Mouse (Mus musculus): ENCODE data around the gene Arfrp1. TPM values are rescaled to one million over a fixed set of nuclear protein-coding genes. Genes with fewer than 3 reads are reported as not detected.

The Arfrp1 gene
- polyA plus RNA-seq, 1 experiment from 2014 or later: 82.6 TPM

DNA sequence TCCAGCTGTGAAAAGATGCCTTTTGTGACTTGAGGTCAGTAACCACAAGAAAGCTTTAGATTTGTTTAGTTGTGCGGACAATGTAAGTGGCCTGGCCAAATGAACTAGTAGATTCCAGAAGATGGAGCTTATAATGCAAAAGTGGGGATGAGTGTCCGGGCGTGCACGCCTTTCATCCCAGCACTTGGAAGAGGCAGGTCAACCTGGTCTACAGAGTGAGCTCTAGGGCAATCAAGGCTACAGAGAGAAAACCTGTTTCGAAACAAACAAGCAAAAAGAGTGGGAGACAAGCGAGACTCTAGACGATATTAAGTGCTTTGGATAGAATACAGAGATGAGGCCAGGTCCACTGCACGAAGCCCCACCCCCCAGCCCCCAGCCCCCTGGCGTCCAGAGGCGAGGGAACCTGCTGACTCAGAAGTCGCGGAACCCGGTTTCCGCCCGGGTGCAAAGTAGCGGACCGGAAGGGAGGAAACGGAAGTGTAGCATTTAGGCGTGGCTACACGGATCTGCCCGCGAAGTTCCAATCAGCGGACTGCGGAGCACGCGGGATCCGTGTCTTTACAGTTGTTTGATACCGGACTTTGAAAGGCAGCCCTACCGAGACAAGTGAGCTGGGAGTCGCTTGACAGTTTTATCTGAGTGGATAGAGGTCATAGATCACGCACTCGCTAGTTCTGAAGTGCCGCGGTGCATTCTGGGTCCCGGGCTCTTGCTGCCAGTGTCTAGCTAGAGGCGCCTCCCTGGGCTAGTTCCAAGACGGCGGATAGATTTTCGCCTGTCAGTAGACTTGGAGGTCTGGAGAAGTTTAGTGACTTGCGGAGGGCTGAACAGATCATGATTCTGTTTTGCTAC, 45.7 kb downstream of the Arfrp1 start, which contains the start of gene Rtel1:
Gene Rtel1, plus strand, starts transcription at position 492 of the 855 bp plus-strand sequence.
- ATAC-seq (ENCODE audit: low read depth): peak; percentile 91
- 7% methylated on average over 40 of the region's 40 CpGs for WGBS

DNA sequence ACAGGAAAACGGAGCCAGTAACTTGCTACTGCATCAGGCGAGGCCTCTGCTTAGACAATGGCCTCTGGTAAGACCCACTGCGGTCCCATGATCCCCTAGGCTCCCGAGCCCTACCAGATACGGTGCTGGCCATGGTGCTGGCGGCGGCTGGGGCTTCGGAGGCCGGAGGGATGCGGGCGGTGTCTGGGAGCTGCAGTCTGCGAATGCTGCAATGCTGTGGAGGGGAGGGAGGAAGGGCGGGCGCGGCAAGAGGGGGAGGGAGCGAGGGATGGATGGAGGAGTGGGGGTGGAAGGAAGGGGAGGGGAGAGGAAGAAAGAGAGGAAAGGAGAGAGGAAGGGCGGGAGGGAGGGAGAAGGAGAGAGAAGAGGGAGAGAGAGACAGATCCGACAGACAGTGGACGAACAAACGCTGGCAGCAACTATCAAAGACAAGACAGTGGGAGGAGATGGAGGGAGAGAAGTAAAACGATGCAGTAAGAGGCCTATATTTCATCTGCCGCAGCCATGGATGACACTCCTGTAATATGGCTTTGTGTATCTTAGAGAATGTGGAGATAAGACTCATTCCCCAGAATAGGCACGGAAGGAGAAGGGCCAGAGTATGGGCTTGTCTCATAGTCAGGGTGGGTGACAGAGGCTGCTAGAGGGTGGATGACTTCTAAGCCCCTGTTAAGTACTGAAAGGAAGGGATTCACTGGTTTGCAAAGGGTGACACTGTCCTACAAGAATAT, 51.0 kb downstream of the Arfrp1 start, which contains the start of gene Stmn3:
Gene Stmn3, minus strand, starts transcription at position 421 of the 731 bp plus-strand sequence.
- Histone ChIP-seq H3K9me3 (no peaks in the 10 kb centered on the region), H3K36me3 (0 out of 2 replicates have a peak, but pooled peaks cover 1% of the 10 kb centered on the region), H3K27me3 (0 out of 2 replicates have a peak, but pooled peaks cover 11% of the 10 kb centered on the region), H3K9ac (peak within 1 kb of the TSS; percentile 94), H3K4me3 (peak within 1 kb of the TSS; percentile 71), H3K27ac (replicated peaks) (peak within 1 kb of the TSS; percentile 96), H3K4me1 (replicated peaks) (peaks cover 34% of the 10 kb centered on the region), H3K4me2 (peak within 1 kb of the TSS; percentile 80)
- ATAC-seq (ENCODE audit: low read depth): peak; percentile 93
- WGBS: 2% methylated on average over 19 of the region's 23 CpGs

More for the DNA sequence above, 45.7 kb downstream of the Arfrp1 start, which contains the start of gene Rtel1:
- H3K9ac ChIP-seq: peak within 1 kb of the TSS; percentile 67
- peak within 1 kb of the TSS; percentile 66 for H3K4me3 ChIP-seq
- H3K9me3 ChIP-seq: no peaks in the 10 kb centered on the region
- peaks cover 26% of the 10 kb centered on the region for H3K36me3 ChIP-seq
- peak within 1 kb of the TSS; percentile 75 for H3K27ac ChIP-seq (replicated peaks)
- H3K4me2 ChIP-seq: peak within 1 kb of the TSS; percentile 75
- 0 out of 2 replicates have a peak, but pooled peaks cover 11% of the 10 kb centered on the region for H3K27me3 ChIP-seq
- H3K4me1 ChIP-seq (replicated peaks): peaks cover 21% of the 10 kb centered on the region

DNA sequence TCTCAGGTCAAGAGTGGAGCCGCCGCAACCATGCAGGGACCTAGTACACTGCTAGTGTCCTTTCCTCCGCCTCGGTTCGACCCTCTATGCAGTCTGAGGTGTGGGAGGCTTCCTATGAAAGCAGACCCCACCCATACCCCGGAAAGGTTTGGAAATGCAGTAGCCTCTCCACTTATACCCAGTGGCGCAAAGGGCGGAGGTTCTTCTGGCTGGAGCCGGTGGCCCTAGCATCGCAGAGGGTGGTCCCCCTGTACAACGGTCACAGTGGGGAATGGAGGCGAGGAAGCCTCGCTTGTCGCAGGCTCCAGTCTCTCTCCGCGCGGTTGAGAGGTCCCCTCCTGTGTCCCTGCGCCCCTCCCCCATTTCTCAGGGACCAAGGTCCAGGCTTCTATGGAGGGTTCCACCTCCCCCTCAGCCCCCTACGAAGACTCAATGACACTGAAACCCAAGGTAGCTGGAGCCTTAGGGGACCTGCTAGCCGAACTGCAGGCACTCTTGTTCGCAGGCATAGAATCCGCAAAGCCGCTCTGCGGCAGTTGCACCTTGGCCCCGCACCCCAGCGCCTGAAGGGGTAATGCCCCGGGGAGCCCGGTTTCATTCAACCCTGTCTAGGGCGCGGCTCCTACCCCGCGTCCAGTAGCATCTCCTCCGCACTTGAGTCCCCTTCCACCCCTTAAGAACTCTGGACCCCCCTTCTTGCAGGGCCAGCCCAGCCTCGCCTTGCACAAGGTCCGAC, 51.7 kb downstream of the Arfrp1 start:
- peak overlapping the region; percentile 94 for H3K9ac ChIP-seq

DNA sequence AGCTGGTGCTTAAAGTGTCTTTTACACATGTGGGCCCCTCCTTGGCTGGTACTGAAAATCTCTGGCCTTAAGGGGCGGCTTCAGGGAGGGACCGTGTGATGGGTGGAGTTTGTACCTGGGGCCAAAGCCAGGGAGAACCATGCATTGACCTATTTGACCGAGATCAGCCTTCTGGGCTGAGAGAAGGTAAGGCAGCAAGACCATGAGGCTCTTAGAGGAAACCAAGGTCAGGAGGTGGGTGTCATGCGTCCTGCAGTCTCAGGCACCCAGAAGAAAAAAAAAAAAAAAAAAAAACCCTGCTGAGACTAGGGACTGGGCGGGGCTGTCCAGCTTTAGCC, 52.2 kb downstream of the Arfrp1 start:
- H3K9me3 ChIP-seq: no peaks in the 10 kb centered on the region
- peaks cover 14% of the 10 kb centered on the region for H3K36me3 ChIP-seq
- 0 out of 2 replicates have a peak, but pooled peaks cover 17% of the 10 kb centered on the region for H3K27me3 ChIP-seq
- peak overlapping the region; percentile 96 for H3K27ac ChIP-seq (replicated peaks)
- H3K4me3 ChIP-seq: peak overlapping the region; percentile 71
- ATAC-seq (ENCODE audit: low read depth): no peak
- WGBS: 19% methylated on average over 5 of the region's 5 CpGs
- H3K4me1 ChIP-seq (replicated peaks): peaks cover 30% of the 10 kb centered on the region
- H3K9ac ChIP-seq: peak overlapping the region; percentile 94
- peak overlapping the region; percentile 80 for H3K4me2 ChIP-seq

More for the DNA sequence above, 51.7 kb downstream of the Arfrp1 start:
- Histone ChIP-seq H3K27ac (replicated peaks) (peak overlapping the region; percentile 96), H3K27me3 (0 out of 2 replicates have a peak, but pooled peaks cover 12% of the 10 kb centered on the region), H3K4me1 (replicated peaks) (peaks cover 30% of the 10 kb centered on the region), H3K4me2 (peak overlapping the region; percentile 80), H3K36me3 (peaks cover 8% of the 10 kb centered on the region), H3K4me3 (peak overlapping the region; percentile 71), H3K9me3 (no peaks in the 10 kb centered on the region)
- ATAC-seq (ENCODE audit: low read depth): peak; percentile 70
- WGBS: under 1% methylated on average over 35 of the region's 35 CpGs

DNA sequence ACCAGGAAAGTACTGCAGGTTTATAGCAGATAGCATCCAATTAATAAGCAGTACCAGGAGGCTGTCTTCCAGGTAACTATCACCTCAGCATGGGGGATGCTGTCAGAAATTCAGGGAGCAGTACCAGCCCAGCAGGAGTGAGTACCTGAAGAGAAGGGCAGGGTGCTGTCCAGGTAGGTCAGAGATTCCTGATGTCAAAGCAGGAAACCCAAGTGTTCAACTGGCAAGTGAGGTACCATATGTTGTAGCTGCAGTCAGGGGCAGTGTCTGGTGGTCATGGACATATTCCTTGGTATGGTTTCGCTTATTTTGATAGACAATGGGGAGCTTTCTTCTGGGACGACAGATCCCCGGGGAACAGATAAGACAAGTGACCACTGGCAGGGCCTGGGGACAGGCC, 52.8 kb downstream of the Arfrp1 start:
- Histone ChIP-seq H3K4me2 (peak overlapping the region; percentile 80), H3K4me3 (peak overlapping the region; percentile 71), H3K4me1 (replicated peaks) (peaks cover 32% of the 10 kb centered on the region), H3K36me3 (peaks cover 19% of the 10 kb centered on the region), H3K9me3 (no peaks in the 10 kb centered on the region), H3K9ac (peak overlapping the region; percentile 94), H3K27ac (replicated peaks) (peak overlapping the region; percentile 96; the same call in 1 of the 2 replicates), H3K27me3 (0 out of 2 replicates have a peak, but pooled peaks cover 17% of the 10 kb centered on the region)
- WGBS: 63% methylated on average over 3 of the region's 3 CpGs
- ATAC-seq (ENCODE audit: low read depth): no peak

Other genes with a start within 250 kb of the Arfrp1 start
- gene Kcnq2, start 230.1 kb downstream of the Arfrp1 start, polyA plus RNA-seq (2015; fragmentation: Nextera tagmentation; extraction: Ambion mirVana): 43.9 TPM in 2 replicates
- 7.7 and 8.9 TPM in 2 replicates for gene Eef1a2, start 208.4 kb downstream of the Arfrp1 start, polyA plus RNA-seq (2015; fragmentation: Nextera tagmentation; extraction: Ambion mirVana)
- 331 and 431 TPM in 2 replicates for gene Ppdpf, start 178.2 kb downstream of the Arfrp1 start, polyA plus RNA-seq (2015; fragmentation: Nextera tagmentation; extraction: Ambion mirVana)
- not detected in 2 replicates for gene Ptk6, start 162.6 kb downstream of the Arfrp1 start, polyA plus RNA-seq (2015; fragmentation: Nextera tagmentation; extraction: Ambion mirVana)
- 0.14 and 0.22 TPM in 2 replicates for gene Srms, start 152.2 kb downstream of the Arfrp1 start, polyA plus RNA-seq (2015; fragmentation: Nextera tagmentation; extraction: Ambion mirVana)
- gene Fndc11, start 145.4 kb downstream of the Arfrp1 start, polyA plus RNA-seq (2015; fragmentation: Nextera tagmentation; extraction: Ambion mirVana): not detected in 2 replicates
- 0.22 and 0.32 TPM in 2 replicates for gene Helz2, start 123.4 kb downstream of the Arfrp1 start, polyA plus RNA-seq (2015; fragmentation: Nextera tagmentation; extraction: Ambion mirVana)
- gene Gmeb2, start 77.4 kb downstream of the Arfrp1 start, polyA plus RNA-seq (2015; fragmentation: Nextera tagmentation; extraction: Ambion mirVana): 15.1 and 15.4 TPM in 2 replicates
- gene Stmn3, start 50.9 kb downstream of the Arfrp1 start, polyA plus RNA-seq (2015; fragmentation: Nextera tagmentation; extraction: Ambion mirVana): 1,090 and 1,260 TPM in 2 replicates
- gene Rtel1, start 45.7 kb downstream of the Arfrp1 start, polyA plus RNA-seq (2015; fragmentation: Nextera tagmentation; extraction: Ambion mirVana): 28.8 and 30.1 TPM in 2 replicates
- gene Zgpat, start 476 bp downstream of the Arfrp1 start, polyA plus RNA-seq (2015; fragmentation: Nextera tagmentation; extraction: Ambion mirVana): 61.4 and 67.4 TPM in 2 replicates
- 41.3 and 41.4 TPM in 2 replicates for gene Lime1, start 14.7 kb upstream of the Arfrp1 start, polyA plus RNA-seq (2015; fragmentation: Nextera tagmentation; extraction: Ambion mirVana)
- 21.1 and 22.0 TPM in 2 replicates for gene Zbtb46, start 94.0 kb upstream of the Arfrp1 start, polyA plus RNA-seq (2015; fragmentation: Nextera tagmentation; extraction: Ambion mirVana)
- 0.11 TPM in 1 of 2 replicates, not detected in the other for gene Abhd16b, start 127.8 kb upstream of the Arfrp1 start, polyA plus RNA-seq (2015; fragmentation: Nextera tagmentation; extraction: Ambion mirVana)
- 107 and 114 TPM in 2 replicates for gene Tpd52l2, start 131.7 kb upstream of the Arfrp1 start, polyA plus RNA-seq (2015; fragmentation: Nextera tagmentation; extraction: Ambion mirVana)
- 192 and 214 TPM in 2 replicates for gene Dnajc5, start 155.1 kb upstream of the Arfrp1 start, polyA plus RNA-seq (2015; fragmentation: Nextera tagmentation; extraction: Ambion mirVana)
- 67.4 and 73.6 TPM in 2 replicates for gene Uckl1, start 219.5 kb upstream of the Arfrp1 start, polyA plus RNA-seq (2015; fragmentation: Nextera tagmentation; extraction: Ambion mirVana)
- gene Prpf6, start 226.5 kb upstream of the Arfrp1 start, polyA plus RNA-seq (2015; fragmentation: Nextera tagmentation; extraction: Ambion mirVana): 63.1 and 65.6 TPM in 2 replicates
- gene Zfp512b, start 227.4 kb upstream of the Arfrp1 start, polyA plus RNA-seq (2015; fragmentation: Nextera tagmentation; extraction: Ambion mirVana): 78.7 and 81.3 TPM in 2 replicates
- gene Samd10, start 233.8 kb upstream of the Arfrp1 start, polyA plus RNA-seq (2015; fragmentation: Nextera tagmentation; extraction: Ambion mirVana): 146 and 157 TPM in 2 replicates